In genomic region chr7:44957183-44957835, GRCm38 (mm10) we compare ENCODE assay signal across 11 mouse cellular contexts. TPM values are rescaled to one million over a fixed set of nuclear protein-coding genes. Genes with fewer than 3 reads are reported as not detected.
A peak's percentile ranks its signal among the peaks of the same experiment; 100 is the strongest.
DNase-seq lines count a peak whose midpoint lies in the region; ATAC-seq and TF ChIP-seq lines count a peak whose summit lies in the region.
"Had no signal": no experiment of that assay in that cellular context is flagged by ENCODE, and none has a peak within 500 bp of the region (broad histone marks: within the 10 kb centered on the region; RNA-seq: fewer than 3 reads in every experiment).

No protein-coding gene starts in this region.

- H3K36me3 ChIP-seq in hindbrain, embryonic 13.5 days, result peaks cover 38% of the 10 kb centered on the region
- H3K36me3 ChIP-seq in hindbrain, embryonic 11.5 days (ENCODE audit: control insufficient read depth, insufficient read depth, low read length), result no peaks in the 10 kb centered on the region
- no peaks in the 10 kb centered on the region for H3K36me3 ChIP-seq in lung, embryonic 15.5 days
- H3K36me3 ChIP-seq in thymus, adult 2 months (ENCODE audit: control insufficient read depth, insufficient read depth, low read length), result no peaks in the 10 kb centered on the region

- peak overlapping the region; percentile 72 for H3K27ac ChIP-seq in hindbrain, embryonic 13.5 days
- no peak overlapping the region for H3K27ac ChIP-seq in hindbrain, embryonic 11.5 days (ENCODE audit: low read depth, low read length)
- peak overlapping the region; percentile 50 for H3K27ac ChIP-seq in lung, embryonic 15.5 days
- no peak overlapping the region for H3K27ac ChIP-seq in thymus, adult 2 months (ENCODE audit: control insufficient read depth, insufficient read depth, low read length)
- H3K27ac ChIP-seq: limb, embryonic 12.5 days; midbrain, embryonic 15.5 days had no signal

- 74% methylated on average over 20 of the region's 20 CpGs for WGBS in hindbrain, embryonic 13.5 days
- 68% methylated on average over 20 of the region's 20 CpGs for WGBS in hindbrain, embryonic 11.5 days
- WGBS in lung, embryonic 15.5 days, result 62% methylated on average over 20 of the region's 20 CpGs
- WGBS in thymus, adult 2 months, result 95% methylated on average over 20 of the region's 20 CpGs

- no peak overlapping the region for H3K4me3 ChIP-seq in hindbrain, embryonic 13.5 days
- no peak overlapping the region for H3K4me3 ChIP-seq in hindbrain, embryonic 11.5 days (ENCODE audit: low read depth, low read length)
- no peak overlapping the region for H3K4me3 ChIP-seq in lung, embryonic 15.5 days
- H3K4me3 ChIP-seq in thymus, adult 2 months (ENCODE audit: control insufficient read depth, insufficient read depth, low read length), result no peak overlapping the region
- H3K4me3 ChIP-seq: limb, embryonic 12.5 days; midbrain, embryonic 15.5 days had no signal

- peaks cover 10% of the 10 kb centered on the region; the same call in 1 of the 2 replicates for H3K27me3 ChIP-seq in hindbrain, embryonic 13.5 days
- no peaks in the 10 kb centered on the region for H3K27me3 ChIP-seq in hindbrain, embryonic 11.5 days (ENCODE audit: control insufficient read depth, insufficient read depth, low read length)
- H3K27me3 ChIP-seq in lung, embryonic 15.5 days, result no peaks in the 10 kb centered on the region
- H3K27me3 ChIP-seq in thymus, adult 2 months (ENCODE audit: control insufficient read depth, insufficient read depth, low read length), result no peaks in the 10 kb centered on the region; the same call in 1 of the 2 replicates

- no peaks in the 10 kb centered on the region for H3K9me3 ChIP-seq in hindbrain, embryonic 13.5 days
- no peaks in the 10 kb centered on the region for H3K9me3 ChIP-seq in hindbrain, embryonic 11.5 days (ENCODE audit: control insufficient read depth, low read length)
- H3K9me3 ChIP-seq in lung, embryonic 15.5 days, result no peaks in the 10 kb centered on the region
- H3K9me3 ChIP-seq: limb, embryonic 12.5 days; midbrain, embryonic 15.5 days had no signal

- no peak overlapping the region for H3K4me2 ChIP-seq in hindbrain, embryonic 13.5 days
- no peak overlapping the region for H3K4me2 ChIP-seq in hindbrain, embryonic 11.5 days (replicated peaks; ENCODE audit: low read depth, low read length)
- H3K4me2 ChIP-seq in lung, embryonic 15.5 days, result no peak overlapping the region
- H3K4me2 ChIP-seq: limb, embryonic 12.5 days; midbrain, embryonic 15.5 days had no signal

- peak overlapping the region; percentile 19 for H3K9ac ChIP-seq in hindbrain, embryonic 13.5 days
- H3K9ac ChIP-seq in hindbrain, embryonic 11.5 days (ENCODE audit: low read depth, low read length), result no peak overlapping the region
- H3K9ac ChIP-seq in lung, embryonic 15.5 days, result 0 out of 2 replicates have a peak overlapping the region, but pooled peaks have one; percentile 7
- H3K9ac ChIP-seq: limb, embryonic 12.5 days; midbrain, embryonic 15.5 days had no signal

- H3K4me1 ChIP-seq in hindbrain, embryonic 13.5 days (replicated peaks), result peaks cover 16% of the 10 kb centered on the region
- no peaks in the 10 kb centered on the region for H3K4me1 ChIP-seq in hindbrain, embryonic 11.5 days (replicated peaks; ENCODE audit: control insufficient read depth, insufficient read depth, low read length)
- H3K4me1 ChIP-seq in lung, embryonic 15.5 days, result peaks cover 7% of the 10 kb centered on the region
- H3K4me1 ChIP-seq in thymus, adult 2 months (replicated peaks; ENCODE audit: control insufficient read depth, insufficient read depth, low read length), result peaks cover 7% of the 10 kb centered on the region

- TF ChIP-seq POLR2A in thymus, adult 2 months (IDR thresholded peaks at IDR 0.05; ENCODE audit: control insufficient read depth, extremely low read depth, insufficient read depth, low read length, poor library complexity), result no peak

- DNase-seq in hindbrain, embryonic 11.5 days (ENCODE audit: low spot score), result no peak
- peak; percentile 69 for DNase-seq in urinary bladder, postnatal 14 days (ENCODE audit: low spot score)
- DNase-seq in urinary bladder, postnatal 10 days (ENCODE audit: low spot score), result no peak
- no peak for DNase-seq in thymus, adult 2 months
- DNase-seq in right cerebral cortex, postnatal 4 days, result no peak
- DNase-seq: thymus, postnatal 4 days had no signal

- no peak for ATAC-seq in hindbrain, embryonic 13.5 days (ENCODE audit: low FRiP score)
- ATAC-seq in hindbrain, embryonic 11.5 days (ENCODE audit: low FRiP score), result no peak
- ATAC-seq in lung, embryonic 15.5 days (ENCODE audit: borderline replicate concordance, extremely low read depth, low FRiP score, low TSS enrichment), result 0 out of 2 replicates have a peak, but pooled peaks have one; percentile 4
- ATAC-seq: midbrain, embryonic 15.5 days had no signal

- TF ChIP-seq CTCF in thymus, adult 2 months (IDR thresholded peaks at IDR 0.05; ENCODE audit: borderline replicate concordance, control insufficient read depth, extremely low read depth, insufficient read depth, low read length, poor library complexity), result no peak

RNA-seq across cellular contexts. Expression of gene Tsks, which starts 14.3 kb away (rescaled TPM):
- polyA plus RNA-seq in hindbrain, embryonic 13.5 days (2015; fragmentation: Nextera tagmentation; extraction: Ambion mirVana), result 0.17 TPM in 1 of 2 replicates, not detected in the other
- 0.09 and 0.14 TPM in 2 replicates for polyA plus RNA-seq in hindbrain, embryonic 11.5 days (2014; fragmentation: Nextera tagmentation; extraction: Ambion mirVana)
- 0.09 and 0.15 TPM in 2 replicates for polyA plus RNA-seq in lung, embryonic 15.5 days (2015; fragmentation: Nextera tagmentation; extraction: Ambion mirVana)
- polyA plus RNA-seq in thymus, adult 2 months (2012; rRNA removed), result 0.29 and 1.0 TPM in 2 replicates
- polyA plus RNA-seq: embryonic facial prominence, embryonic 11.5 days had no signal

RNA-seq across cellular contexts. Expression of gene Cpt1c, which starts 17.3 kb away (rescaled TPM):
- polyA plus RNA-seq in hindbrain, embryonic 13.5 days (2015; fragmentation: Nextera tagmentation; extraction: Ambion mirVana), result 52.2 and 56.3 TPM in 2 replicates
- 23.4 and 23.5 TPM in 2 replicates for polyA plus RNA-seq in hindbrain, embryonic 11.5 days (2014; fragmentation: Nextera tagmentation; extraction: Ambion mirVana)
- 14.5 and 15.0 TPM in 2 replicates for polyA plus RNA-seq in lung, embryonic 15.5 days (2015; fragmentation: Nextera tagmentation; extraction: Ambion mirVana)
- 4.4 and 6.8 TPM in 2 replicates for polyA plus RNA-seq in thymus, adult 2 months (2012; rRNA removed)

RNA-seq across cellular contexts. Expression of gene Ap2a1, which starts 28.0 kb away (rescaled TPM):
- polyA plus RNA-seq in hindbrain, embryonic 13.5 days (2015; fragmentation: Nextera tagmentation; extraction: Ambion mirVana), result 105 and 108 TPM in 2 replicates
- polyA plus RNA-seq in hindbrain, embryonic 11.5 days (2014; fragmentation: Nextera tagmentation; extraction: Ambion mirVana), result 82.7 and 85.0 TPM in 2 replicates
- 63.1 and 64.8 TPM in 2 replicates for polyA plus RNA-seq in lung, embryonic 15.5 days (2015; fragmentation: Nextera tagmentation; extraction: Ambion mirVana)
- polyA plus RNA-seq in thymus, adult 2 months (2012; rRNA removed), result 133 and 147 TPM in 2 replicates

RNA-seq across cellular contexts. Expression of gene Prmt1, which starts 29.1 kb away (rescaled TPM):
- 681 and 687 TPM in 2 replicates for polyA plus RNA-seq in hindbrain, embryonic 13.5 days (2015; fragmentation: Nextera tagmentation; extraction: Ambion mirVana)
- 249 and 259 TPM in 2 replicates for polyA plus RNA-seq in hindbrain, embryonic 11.5 days (2014; fragmentation: Nextera tagmentation; extraction: Ambion mirVana)
- polyA plus RNA-seq in lung, embryonic 15.5 days (2015; fragmentation: Nextera tagmentation; extraction: Ambion mirVana), result 545 and 586 TPM in 2 replicates
- 242 and 260 TPM in 2 replicates for polyA plus RNA-seq in thymus, adult 2 months (2012; rRNA removed)

RNA-seq across cellular contexts. Expression of gene Irf3, which starts 40.1 kb away (rescaled TPM):
- polyA plus RNA-seq in hindbrain, embryonic 13.5 days (2015; fragmentation: Nextera tagmentation; extraction: Ambion mirVana), result 66.7 and 68.3 TPM in 2 replicates
- polyA plus RNA-seq in hindbrain, embryonic 11.5 days (2014; fragmentation: Nextera tagmentation; extraction: Ambion mirVana), result 59.6 and 63.9 TPM in 2 replicates
- 88.1 and 92.6 TPM in 2 replicates for polyA plus RNA-seq in lung, embryonic 15.5 days (2015; fragmentation: Nextera tagmentation; extraction: Ambion mirVana)
- 227 and 277 TPM in 2 replicates for polyA plus RNA-seq in thymus, adult 2 months (2012; rRNA removed)

Comparison
In these comparisons a context has a peak if more than half of its experiments do, and no peak if none do; other contexts are left out.
1. H3K27ac ChIP-seq: peak in hindbrain, embryonic 13.5 days (single experiment) and lung, embryonic 15.5 days (single experiment); none in hindbrain, embryonic 11.5 days (single experiment) and thymus, adult 2 months (single experiment).